Mouse (Mus musculus) hindlimb bud, embryonic 11.5 days (tissue): ENCODE results near the gene Slc25a21.

ENCODE experiments used
- DNase-seq: peaks from one replicate; pipeline ENCODE4 v3.0.0-alpha.2; 2012; ENCODE audit warnings: low read depth, low spot score; ENCODE audit errors: extremely low spot score

Slc25a21 gene

GRCm38 (mm10) chr12:57185475-57185874, 11.8 kb downstream of the Slc25a21 start:
- DNase-seq, result no peak

GRCm38 (mm10) chr12:57184401-57185147, 12.7 kb downstream of the Slc25a21 start:
- DNase-seq, result no peak

- no peak for DNase-seq
These were observed 17.6 kb downstream of the Slc25a21 start for GRCm38 (mm10) chr12:57179465-57180188.

- DNase-seq, result no peak
These were observed 18.5 kb downstream of the Slc25a21 start for GRCm38 (mm10) chr12:57178818-57179217.

- no peak for DNase-seq
These were observed 34.0 kb downstream of the Slc25a21 start for GRCm38 (mm10) chr12:57163294-57163693.

- DNase-seq, result no peak
These were observed 34.4 kb downstream of the Slc25a21 start for GRCm38 (mm10) chr12:57162840-57163239.

- DNase-seq, result no peak
These were observed 37.4 kb downstream of the Slc25a21 start for GRCm38 (mm10) chr12:57159904-57160303.

GRCm38 (mm10) chr12:57158266-57158665, 39.0 kb downstream of the Slc25a21 start:
- DNase-seq, result no peak

- DNase-seq, result no peak
These were observed 58.3 kb downstream of the Slc25a21 start for GRCm38 (mm10) chr12:57138937-57139336.

GRCm38 (mm10) chr12:57137809-57138208, 59.5 kb downstream of the Slc25a21 start:
- DNase-seq, result no peak

GRCm38 (mm10) chr12:57118602-57119001, 78.7 kb downstream of the Slc25a21 start:
- DNase-seq, result no peak

GRCm38 (mm10) chr12:57115516-57115915, 81.8 kb downstream of the Slc25a21 start:
- no peak for DNase-seq

GRCm38 (mm10) chr12:57109363-57109762, 87.9 kb downstream of the Slc25a21 start:
- no peak for DNase-seq

GRCm38 (mm10) chr12:57102322-57102721, 95.0 kb downstream of the Slc25a21 start:
- DNase-seq, result no peak

- DNase-seq, result no peak
These were observed 96.7 kb downstream of the Slc25a21 start for GRCm38 (mm10) chr12:57100549-57100948.

- no peak for DNase-seq
These were observed 98.2 kb downstream of the Slc25a21 start for GRCm38 (mm10) chr12:57099066-57099465.

- no peak for DNase-seq
These were observed 98.9 kb downstream of the Slc25a21 start for GRCm38 (mm10) chr12:57098371-57098770.

GRCm38 (mm10) chr12:57093107-57093506, 104.2 kb downstream of the Slc25a21 start:
- DNase-seq, result no peak

- no peak for DNase-seq
These were observed 112.8 kb downstream of the Slc25a21 start for GRCm38 (mm10) chr12:57084519-57084918.

GRCm38 (mm10) chr12:57083533-57083932, 113.7 kb downstream of the Slc25a21 start:
- no peak for DNase-seq

GRCm38 (mm10) chr12:57076606-57077005, 120.7 kb downstream of the Slc25a21 start:
- DNase-seq, result no peak

- no peak for DNase-seq
These were observed 124.7 kb downstream of the Slc25a21 start for GRCm38 (mm10) chr12:57072616-57073015.
